ENCODE assay signal across 8 mouse cellular contexts in genomic region chr3:41182036-41182899, GRCm38 (mm10).
A peak's percentile ranks its signal among the peaks of the same experiment; 100 is the strongest.
DNase-seq lines count a peak whose midpoint lies in the region; ATAC-seq and TF ChIP-seq lines count a peak whose summit lies in the region.

No protein-coding gene starts in this region.

- peak; percentile 80 for DNase-seq in ZHBTc4 (ENCODE audit: low read depth, low spot score)
- peak; percentile 63 to 72 for DNase-seq in gastrocnemius, adult 8-10 months (ENCODE audit: low spot score in 2 of 2)
- DNase-seq in hindbrain, postnatal 0 days (ENCODE audit: low spot score): peak; percentile 94
- DNase-seq in left cerebral cortex, adult 18-20 months (ENCODE audit: low spot score in 2 of 2): peak; percentile 88 to 92
- DNase-seq in lung, postnatal 4 days: peak; percentile 78 to 83
- DNase-seq in right cerebral cortex, adult 2 months (ENCODE audit: low spot score in 2 of 2): peak; percentile 90 to 93
- DNase-seq in urinary bladder, postnatal 10 days (ENCODE audit: low spot score): peak; percentile 50

- WGBS in hindbrain, postnatal 0 days: 51% methylated on average over 15 of the region's 15 CpGs

- no peaks in the 10 kb centered on the region for H3K27me3 ChIP-seq in hindbrain, postnatal 0 days (ENCODE audit: insufficient read depth, low read length)

- H3K9ac ChIP-seq in hindbrain, postnatal 0 days (replicated peaks; ENCODE audit: low read length): no peak overlapping the region; the same call in 1 of the 2 replicates

- peak; percentile 72 for ATAC-seq in common myeloid progenitor, adult 5-6 weeks (replicated peaks; ENCODE audit: low read depth, poor library complexity, severe bottlenecking)
- peak; percentile 90 for ATAC-seq in hindbrain, postnatal 0 days

- H3K36me3 ChIP-seq in hindbrain, postnatal 0 days (ENCODE audit: insufficient read depth, low read length): no peaks in the 10 kb centered on the region

- no peaks in the 10 kb centered on the region for H3K4me1 ChIP-seq in hindbrain, postnatal 0 days (ENCODE audit: insufficient read depth, low read length)

- H3K4me2 ChIP-seq in hindbrain, postnatal 0 days (ENCODE audit: low read depth, low read length): no peak overlapping the region

- H3K4me3 ChIP-seq in hindbrain, postnatal 0 days (ENCODE audit: low read length): no peak overlapping the region

- H3K9me3 ChIP-seq in hindbrain, postnatal 0 days (ENCODE audit: low read length): no peaks in the 10 kb centered on the region

- H3K27ac ChIP-seq in hindbrain, postnatal 0 days: no peak overlapping the region

- peak; percentile 95 for TF ChIP-seq CTCF in hindbrain, postnatal 0 days (IDR thresholded peaks at IDR 0.05; ENCODE audit: low read depth)
